Mouse (Mus musculus) spleen, adult 12 weeks (tissue): ENCODE data around the gene Kremen1.

Experiments used
- DNase-seq: peaks from one replicate; pipeline ENCODE4 v3.0.0; 2022; ENCODE audit warnings: low spot score

The Kremen1 gene

GRCm38 (mm10) chr11:5261508-5262392, at the start of gene Kremen1:
Gene Kremen1, minus strand, starts transcription at chr11:5261558.
- peak; percentile 88 for DNase-seq

GRCm38 (mm10) chr11:5307024-5307905, 45.9 kb upstream of the Kremen1 start:
- DNase-seq: no peak

GRCm38 (mm10) chr11:5306017-5306416, 44.7 kb upstream of the Kremen1 start:
- DNase-seq: no peak

GRCm38 (mm10) chr11:5304526-5304925, 43.2 kb upstream of the Kremen1 start:
- DNase-seq: no peak

GRCm38 (mm10) chr11:5298007-5298372, 36.6 kb upstream of the Kremen1 start:
- no peak for DNase-seq

- DNase-seq: no peak
These were observed 36.0 kb upstream of the Kremen1 start for GRCm38 (mm10) chr11:5297148-5298006.

GRCm38 (mm10) chr11:5296576-5297115, 35.3 kb upstream of the Kremen1 start:
- no peak for DNase-seq

GRCm38 (mm10) chr11:5294805-5295204, 33.4 kb upstream of the Kremen1 start:
- DNase-seq: no peak

GRCm38 (mm10) chr11:5290691-5291090, 29.3 kb upstream of the Kremen1 start:
- DNase-seq: peak; percentile 32

- DNase-seq: no peak
These were observed 28.6 kb upstream of the Kremen1 start for GRCm38 (mm10) chr11:5289826-5290580.

GRCm38 (mm10) chr11:5283987-5284386, 22.6 kb upstream of the Kremen1 start:
- DNase-seq: no peak

GRCm38 (mm10) chr11:5280932-5281331, 19.6 kb upstream of the Kremen1 start:
- no peak for DNase-seq

- DNase-seq: no peak
These were observed 17.1 kb upstream of the Kremen1 start for GRCm38 (mm10) chr11:5278463-5278862.

- DNase-seq: no peak
These were observed 16.1 kb upstream of the Kremen1 start for GRCm38 (mm10) chr11:5277307-5277971.

- DNase-seq: no peak
These were observed 13.9 kb upstream of the Kremen1 start for GRCm38 (mm10) chr11:5275216-5275615.

- no peak for DNase-seq
These were observed 11.3 kb upstream of the Kremen1 start for GRCm38 (mm10) chr11:5272536-5273234.

GRCm38 (mm10) chr11:5272066-5272360, 10.7 kb upstream of the Kremen1 start:
- DNase-seq: no peak

GRCm38 (mm10) chr11:5271274-5272065, 10.1 kb upstream of the Kremen1 start:
- no peak for DNase-seq

- no peak for DNase-seq
These were observed 8.6 kb upstream of the Kremen1 start for GRCm38 (mm10) chr11:5269846-5270461.
